Mouse (Mus musculus): Measurements from ENCODE around the gene Suz12.

DNA sequence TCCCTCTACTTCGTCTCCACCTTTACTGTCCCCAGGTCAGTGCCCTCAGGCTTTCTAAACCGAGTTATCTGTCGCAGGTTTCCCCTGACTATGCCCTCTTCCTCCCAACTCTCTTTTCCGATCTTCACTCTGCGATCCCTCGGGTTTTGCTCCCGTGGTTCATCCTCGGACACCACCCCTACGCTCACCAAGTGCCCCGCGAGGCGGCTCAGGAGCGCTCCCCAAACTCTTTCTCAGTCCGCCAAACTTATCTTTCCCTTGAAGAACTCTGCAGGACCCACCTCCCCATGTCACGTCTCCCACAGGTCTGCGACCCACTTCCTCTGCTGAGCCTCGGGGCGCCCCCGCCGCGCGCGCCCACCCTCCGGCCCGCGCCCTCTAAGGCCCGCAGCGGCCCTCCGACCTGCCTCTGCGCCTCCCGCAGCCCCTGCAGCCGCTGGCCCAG is 87.5 kb downstream of the Suz12 start:
- TF ChIP-seq POLR2A (IDR thresholded peaks at IDR 0.05; ENCODE audit: low read depth, low read length): no peak
- TF ChIP-seq CTCF (IDR thresholded peaks at IDR 0.05; ENCODE audit: extremely low read depth, insufficient read depth, insufficient read length, insufficient replicate concordance): no peak

Measured in spleen, adult 2 months (tissue).